Mouse (Mus musculus): ENCODE results near the gene D5Ertd579e.

GRCm38 (mm10) chr5:36576457-36576856 lies 119.4 kb downstream of the D5Ertd579e start:
- no peak for TF ChIP-seq CTCF (IDR thresholded peaks at IDR 0.05; ENCODE audit: control insufficient read depth, insufficient read depth, insufficient replicate concordance, low read depth, low read length)
- no peak for TF ChIP-seq POLR2A (IDR thresholded peaks at IDR 0.05; ENCODE audit: control insufficient read depth, low read depth, low read length)

Data from testis, adult 2 months (tissue).